Mouse (Mus musculus): Measurements from ENCODE around the gene Rab39. TPM values are rescaled to one million over a fixed set of nuclear protein-coding genes. Genes with fewer than 3 reads are reported as not detected.

Gene Rab39
- total and polyA plus RNA-seq, 3 experiments, result 0.91 to 2.7 (median 2.4) TPM

DNA sequence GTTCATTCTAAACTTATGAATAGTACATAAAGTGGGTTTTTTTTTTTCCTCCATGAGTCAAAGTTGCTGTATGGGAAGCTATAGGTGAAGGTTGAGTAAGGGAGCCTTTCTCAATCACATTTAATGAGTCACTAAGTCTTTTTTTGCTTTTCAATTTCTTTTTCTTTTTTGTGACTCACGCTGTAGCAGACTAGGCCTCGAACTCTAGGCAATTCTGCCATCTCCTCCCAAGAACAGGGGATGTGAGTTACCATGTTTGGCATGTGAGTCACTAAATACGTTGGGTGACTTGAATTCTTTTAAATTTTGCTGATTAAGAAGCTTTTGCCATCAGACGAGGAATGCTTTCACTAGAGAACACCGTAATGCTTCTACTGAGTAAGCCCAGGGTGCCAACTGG lies 10.2 kb downstream of the Rab39 start:
- dilution Hi-C loops (cut with MboI; ENCODE audit: extremely low pct_ligation_motif_present, extremely low pct_unique_long_range_greater_than_20kb, low sequenced_read_pairs), result no loop called here
- no peak for DNase-seq (ENCODE audit: extremely low read depth)
- H3K79me2 ChIP-seq (replicated peaks; ENCODE audit: control insufficient read depth, extremely low read depth, insufficient read depth, poor library complexity, severe bottlenecking), result no peaks in the 10 kb centered on the region
- H3K4me2 ChIP-seq (ENCODE audit: insufficient read depth, low read depth, poor library complexity, severe bottlenecking), result no peak overlapping the region
- peaks cover 3 to 11% of the 10 kb centered on the region in 2 experiments; a peak in 2 of 4 replicates for H3K4me1 ChIP-seq (ENCODE audit: control insufficient read depth in 1 of 2, insufficient read depth in 2 of 2)
- no peak overlapping the region for H3K4me3 ChIP-seq (replicated peaks in 1 of 3; ENCODE audit: low read depth in 2 of 3, low read length in 2 of 3, poor library complexity in 1 of 3)
- H3K27me3 ChIP-seq (replicated peaks), result no peaks in the 10 kb centered on the region
- no peak overlapping the region for H3K9ac ChIP-seq (ENCODE audit: insufficient read depth, low read depth)
- peaks cover 2% of the 10 kb centered on the region for H3K9me3 ChIP-seq (replicated peaks; ENCODE audit: low read length)
- in situ Hi-C loops (cut with MboI; ENCODE audit: low pct_ligation_motif_present, low pct_unique_long_range_greater_than_20kb, low sequenced_read_pairs), result no loop called here
- no peaks in the 10 kb centered on the region for H3K36me3 ChIP-seq (replicated peaks in 1 of 2; ENCODE audit: control insufficient read depth in 1 of 2, insufficient read depth in 1 of 2, low read length in 1 of 2)
- no peak overlapping the region for H3K27ac ChIP-seq (ENCODE audit: insufficient read depth, low read depth)
- no peak for TF ChIP-seq POLR2AphosphoS2 (IDR thresholded peaks at IDR 0.05; ENCODE audit: low read depth, low read length)
- no peak for TF ChIP-seq MAFK (IDR thresholded peaks at IDR 0.05; ENCODE audit: insufficient replicate concordance, low read length)
- TF ChIP-seq ETS1 (conservative IDR thresholded peaks at IDR 0.05; ENCODE audit: low read depth, low read length), result no peak
- no peak for TF ChIP-seq RCOR1 (conservative IDR thresholded peaks at IDR 0.05; ENCODE audit: low read depth, low read length)
- no peak for TF ChIP-seq UBTF (IDR thresholded peaks at IDR 0.05; ENCODE audit: low read depth, low read length)
- TF ChIP-seq ZC3H11A (IDR thresholded peaks at IDR 0.05; ENCODE audit: low read depth, low read length), result no peak
- no peak for TF ChIP-seq NELFE (IDR thresholded peaks at IDR 0.05; ENCODE audit: low read depth, low read length)
- TF ChIP-seq MAX (IDR thresholded peaks at IDR 0.05; ENCODE audit: low read length), result no peak

DNA sequence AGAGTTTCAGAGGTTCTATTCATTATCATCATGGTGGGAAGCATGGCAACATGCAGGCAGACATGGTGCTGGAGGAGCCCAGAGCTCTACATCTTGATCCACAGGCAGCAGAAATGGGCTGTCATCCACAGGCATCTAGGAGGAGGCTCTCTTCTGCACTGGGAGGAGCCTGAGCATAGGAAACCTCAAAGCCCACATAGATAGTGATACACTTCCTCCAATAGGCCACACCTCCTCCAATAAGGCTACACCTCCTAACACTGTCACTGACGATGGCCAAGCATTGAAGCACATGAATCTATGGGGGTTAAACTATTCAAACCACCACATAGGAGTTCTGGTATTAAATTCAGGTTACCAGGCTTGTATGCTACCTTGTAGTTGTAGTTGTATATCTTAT lies 12.3 kb downstream of the Rab39 start:
- Histone ChIP-seq H3K9me3 (replicated peaks; ENCODE audit: low read length) (peaks cover 2% of the 10 kb centered on the region), H3K4me2 (ENCODE audit: insufficient read depth, low read depth, poor library complexity, severe bottlenecking) (no peak overlapping the region), H3K9ac (ENCODE audit: insufficient read depth, low read depth) (no peak overlapping the region), H3K79me2 (replicated peaks; ENCODE audit: control insufficient read depth, extremely low read depth, insufficient read depth, poor library complexity, severe bottlenecking) (no peaks in the 10 kb centered on the region), H3K27me3 (replicated peaks) (no peaks in the 10 kb centered on the region), H3K27ac (ENCODE audit: insufficient read depth, low read depth) (no peak overlapping the region), H3K36me3 (replicated peaks in 1 of 2; ENCODE audit: control insufficient read depth in 1 of 2, insufficient read depth in 1 of 2, low read length in 1 of 2) (no peaks in the 10 kb centered on the region), H3K4me3 (replicated peaks in 1 of 3; ENCODE audit: low read depth in 2 of 3, low read length in 2 of 3, poor library complexity in 1 of 3) (no peak overlapping the region), H3K4me1 (ENCODE audit: control insufficient read depth in 1 of 2, insufficient read depth in 2 of 2) (peaks cover 0 to 5% of the 10 kb centered on the region in 2 experiments; a peak in 1 of 4 replicates)
- in situ Hi-C loops (cut with MboI; ENCODE audit: low pct_ligation_motif_present, low pct_unique_long_range_greater_than_20kb, low sequenced_read_pairs) (no loop called here), dilution Hi-C loops (cut with MboI; ENCODE audit: extremely low pct_ligation_motif_present, extremely low pct_unique_long_range_greater_than_20kb, low sequenced_read_pairs) (no loop called here)
- DNase-seq (ENCODE audit: extremely low read depth), result peak; percentile 44
- no peak for TF ChIP-seq CHD1 (IDR thresholded peaks at IDR 0.05; ENCODE audit: low read depth, low read length)

DNA sequence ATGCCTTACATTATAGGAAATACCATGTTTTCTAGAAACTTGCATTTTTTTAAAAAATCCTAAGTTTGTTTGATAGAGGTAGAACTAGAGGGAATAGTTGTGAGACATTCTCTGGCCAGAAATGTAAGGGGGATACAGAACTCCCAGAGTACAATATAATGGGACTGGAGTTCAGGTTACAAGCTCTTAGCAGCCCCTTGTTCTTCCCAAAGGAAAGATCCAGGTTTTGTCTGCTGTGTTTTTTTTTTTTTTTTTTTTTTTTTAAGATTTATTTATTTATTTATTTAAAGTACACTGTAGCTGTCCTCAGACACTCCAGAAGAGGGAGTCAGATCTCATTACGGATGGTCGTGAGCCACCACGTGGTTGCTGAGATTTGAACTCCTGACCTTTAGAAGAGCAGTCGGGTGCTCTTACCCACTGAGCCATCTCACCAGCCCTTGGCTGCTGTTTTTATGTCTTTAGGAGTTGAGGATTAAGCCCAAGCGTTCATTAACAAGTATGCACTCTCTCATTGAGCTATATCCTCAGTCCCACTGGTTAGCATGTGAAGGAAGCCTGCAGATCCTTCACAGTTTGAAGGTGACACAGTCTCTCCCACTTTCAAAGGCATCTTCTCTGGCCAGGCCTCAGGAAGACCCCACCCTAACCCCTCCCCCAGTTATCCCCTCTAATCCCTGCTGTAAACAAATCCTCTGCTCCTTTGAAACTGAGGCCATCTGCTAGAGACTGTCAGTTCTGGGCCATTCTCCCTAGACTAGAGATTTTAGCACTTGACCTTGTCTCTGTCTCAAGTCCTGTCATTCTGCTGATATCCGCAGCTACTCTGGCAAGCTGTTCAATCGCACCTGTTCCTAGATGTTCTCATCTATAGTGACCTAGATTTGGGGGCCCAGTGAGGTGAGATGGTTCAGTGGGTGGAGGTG lies 14.0 kb downstream of the Rab39 start:
- in situ Hi-C loops (cut with MboI; ENCODE audit: low pct_ligation_motif_present, low pct_unique_long_range_greater_than_20kb, low sequenced_read_pairs), result no loop called here
- H3K4me1 ChIP-seq (ENCODE audit: control insufficient read depth in 1 of 2, insufficient read depth in 2 of 2), result peaks cover 0 to 5% of the 10 kb centered on the region in 2 experiments; a peak in 1 of 4 replicates
- no peaks in the 10 kb centered on the region for H3K79me2 ChIP-seq (replicated peaks; ENCODE audit: control insufficient read depth, extremely low read depth, insufficient read depth, poor library complexity, severe bottlenecking)

More for the DNA sequence above, 14.0 kb downstream of the Rab39 start:
- DNase-seq (ENCODE audit: extremely low read depth), result no peak
- Histone ChIP-seq H3K9ac (ENCODE audit: insufficient read depth, low read depth) (no peak overlapping the region), H3K4me3 (replicated peaks in 1 of 3; ENCODE audit: low read depth in 2 of 3, low read length in 2 of 3, poor library complexity in 1 of 3) (no peak overlapping the region), H3K36me3 (replicated peaks in 1 of 2; ENCODE audit: control insufficient read depth in 1 of 2, insufficient read depth in 1 of 2, low read length in 1 of 2) (no peaks in the 10 kb centered on the region), H3K9me3 (replicated peaks; ENCODE audit: low read length) (no peaks in the 10 kb centered on the region), H3K4me2 (ENCODE audit: insufficient read depth, low read depth, poor library complexity, severe bottlenecking) (no peak overlapping the region), H3K27ac (ENCODE audit: insufficient read depth, low read depth) (no peak overlapping the region), H3K27me3 (replicated peaks) (no peaks in the 10 kb centered on the region)
- dilution Hi-C loops (cut with MboI; ENCODE audit: extremely low pct_ligation_motif_present, extremely low pct_unique_long_range_greater_than_20kb, low sequenced_read_pairs), result no loop called here
- TF ChIP-seq E2F4 (IDR thresholded peaks at IDR 0.05; ENCODE audit: insufficient replicate concordance, low read depth, low read length) (no peak), CTCF (conservative IDR thresholded peaks at IDR 0.05 in 1 of 2, IDR thresholded peaks at IDR 0.05 in 1 of 2; ENCODE audit: low read depth in 2 of 2, low read length in 2 of 2) (no peak), ZC3H11A (IDR thresholded peaks at IDR 0.05; ENCODE audit: low read depth, low read length) (no peak), TCF12 (IDR thresholded peaks at IDR 0.05; ENCODE audit: low read depth, low read length) (no peak), RCOR1 (conservative IDR thresholded peaks at IDR 0.05; ENCODE audit: low read depth, low read length) (no peak), USF2 (conservative IDR thresholded peaks at IDR 0.05; ENCODE audit: low read depth, low read length) (no peak), BHLHE40 (IDR thresholded peaks at IDR 0.05; ENCODE audit: low read depth, low read length) (no peak), UBTF (IDR thresholded peaks at IDR 0.05; ENCODE audit: low read depth, low read length) (no peak), POLR2A (IDR thresholded peaks at IDR 0.05; ENCODE audit: low read depth, low read length) (no peak), USF1 (IDR thresholded peaks at IDR 0.05; ENCODE audit: low read depth, low read length) (no peak), POLR2AphosphoS2 (IDR thresholded peaks at IDR 0.05; ENCODE audit: low read depth, low read length) (no peak), ETS1 (conservative IDR thresholded peaks at IDR 0.05; ENCODE audit: low read depth, low read length) (no peak), HCFC1 (IDR thresholded peaks at IDR 0.05; ENCODE audit: low read depth, low read length) (no peak), CHD2 (IDR thresholded peaks at IDR 0.05; ENCODE audit: low read length) (no peak), KAT2A (IDR thresholded peaks at IDR 0.05; ENCODE audit: insufficient replicate concordance, low read length) (no peak), MEF2A (IDR thresholded peaks at IDR 0.05; ENCODE audit: borderline replicate concordance, low read depth, low read length) (no peak)
